Mouse (Mus musculus): ENCODE results near the gene Usp4. TPM values are rescaled to one million over a fixed set of nuclear protein-coding genes. Genes with fewer than 3 reads are reported as not detected.

The Usp4 gene
- polyA plus RNA-seq (2015; fragmentation: Nextera tagmentation; extraction: Ambion mirVana): 42.4 and 44.9 TPM in 2 replicates

GRCm38 (mm10) chr9:108347540-108348289, at the start of gene Usp4:
Usp4 (plus strand) TSS chr9:108347853.

GRCm38 (mm10) chr9:108305629-108306520, 41.8 kb upstream of the Usp4 start, which contains the start of the genes Rhoa and Tcta:
Rhoa (plus strand) TSS chr9:108306129.
Tcta (minus strand) TSS chr9:108306160.

GRCm38 (mm10) chr9:108338886-108339781, 8.5 kb upstream of the Usp4 start, which contains the start of gene Gpx1:
Gpx1 (plus strand) TSS chr9:108338903.

GRCm38 (mm10) chr9:108392676-108393075, 45.0 kb downstream of the Usp4 start, which contains the start of gene 1700102P08Rik:
1700102P08Rik (plus strand) TSS chr9:108392805.

GRCm38 (mm10) chr9:108428384-108428783, 80.7 kb downstream of the Usp4 start, which contains the start of gene Ccdc36:
Ccdc36 (minus strand) TSS chr9:108428484.

GRCm38 (mm10) chr9:108436182-108436581, 88.5 kb downstream of the Usp4 start, which contains the start of gene BC048562:
BC048562 (plus strand) TSS chr9:108436482.

Other genes with a start within 250 kb of the Usp4 start
- 0.12 and 0.13 TPM in 2 replicates for gene Bsn, start 157.5 kb upstream of the Usp4 start, polyA plus RNA-seq (2015; fragmentation: Nextera tagmentation; extraction: Ambion mirVana)
- gene Dag1, start 83.9 kb upstream of the Usp4 start, polyA plus RNA-seq (2015; fragmentation: Nextera tagmentation; extraction: Ambion mirVana): 160 and 165 TPM in 2 replicates
- gene Nicn1, start 57.4 kb upstream of the Usp4 start, polyA plus RNA-seq (2015; fragmentation: Nextera tagmentation; extraction: Ambion mirVana): 13.9 and 14.8 TPM in 2 replicates
- 2.1 and 2.4 TPM in 2 replicates for gene Amt, start 51.0 kb upstream of the Usp4 start, polyA plus RNA-seq (2015; fragmentation: Nextera tagmentation; extraction: Ambion mirVana)
- gene Rhoa, start 41.7 kb upstream of the Usp4 start, polyA plus RNA-seq (2015; fragmentation: Nextera tagmentation; extraction: Ambion mirVana): 251 and 309 TPM in 2 replicates
- 43.3 and 45.6 TPM in 2 replicates for gene Tcta, start 41.7 kb upstream of the Usp4 start, polyA plus RNA-seq (2015; fragmentation: Nextera tagmentation; extraction: Ambion mirVana)
- gene Gpx1, start 8.9 kb upstream of the Usp4 start, polyA plus RNA-seq (2015; fragmentation: Nextera tagmentation; extraction: Ambion mirVana): 242 and 328 TPM in 2 replicates
- gene 1700102P08Rik, start 45.0 kb downstream of the Usp4 start, polyA plus RNA-seq (2015; fragmentation: Nextera tagmentation; extraction: Ambion mirVana): 0.15 and 0.28 TPM in 2 replicates
- gene Ccdc36, start 80.6 kb downstream of the Usp4 start, polyA plus RNA-seq (2015; fragmentation: Nextera tagmentation; extraction: Ambion mirVana): 0.45 and 0.71 TPM in 2 replicates
- gene BC048562, start 88.6 kb downstream of the Usp4 start, polyA plus RNA-seq (2015; fragmentation: Nextera tagmentation; extraction: Ambion mirVana): not detected in 2 replicates
- gene Ccdc71, start 112.7 kb downstream of the Usp4 start, polyA plus RNA-seq (2015; fragmentation: Nextera tagmentation; extraction: Ambion mirVana): 22.3 and 24.9 TPM in 2 replicates
- gene Klhdc8b, start 113.7 kb downstream of the Usp4 start, polyA plus RNA-seq (2015; fragmentation: Nextera tagmentation; extraction: Ambion mirVana): 14.7 and 17.2 TPM in 2 replicates
- 34.7 and 41.0 TPM in 2 replicates for gene Lamb2, start 131.9 kb downstream of the Usp4 start, polyA plus RNA-seq (2015; fragmentation: Nextera tagmentation; extraction: Ambion mirVana)
- gene Usp19, start 142.7 kb downstream of the Usp4 start, polyA plus RNA-seq (2015; fragmentation: Nextera tagmentation; extraction: Ambion mirVana): 38.7 and 43.0 TPM in 2 replicates
- 47.8 and 49.7 TPM in 2 replicates for gene Qars, start 159.9 kb downstream of the Usp4 start, polyA plus RNA-seq (2015; fragmentation: Nextera tagmentation; extraction: Ambion mirVana)
- 62.0 and 62.6 TPM in 2 replicates for gene Qrich1, start 169.0 kb downstream of the Usp4 start, polyA plus RNA-seq (2015; fragmentation: Nextera tagmentation; extraction: Ambion mirVana)
- gene Impdh2, start 212.4 kb downstream of the Usp4 start, polyA plus RNA-seq (2015; fragmentation: Nextera tagmentation; extraction: Ambion mirVana): 56.6 and 61.8 TPM in 2 replicates
- gene Ndufaf3, start 219.6 kb downstream of the Usp4 start, polyA plus RNA-seq (2015; fragmentation: Nextera tagmentation; extraction: Ambion mirVana): 55.6 and 60.5 TPM in 2 replicates
- gene Dalrd3, start 222.0 kb downstream of the Usp4 start, polyA plus RNA-seq (2015; fragmentation: Nextera tagmentation; extraction: Ambion mirVana): 23.8 and 31.6 TPM in 2 replicates
- gene Wdr6, start 230.9 kb downstream of the Usp4 start, polyA plus RNA-seq (2015; fragmentation: Nextera tagmentation; extraction: Ambion mirVana): 15.5 and 17.7 TPM in 2 replicates
- gene P4htm, start 249.8 kb downstream of the Usp4 start, polyA plus RNA-seq (2015; fragmentation: Nextera tagmentation; extraction: Ambion mirVana): 4.7 and 5.4 TPM in 2 replicates